Mouse (Mus musculus) c-Kit-positive CD71-positive TER-119-negative erythroid progenitor cells, embryonic 14.5 days (primary cell): Measurements from ENCODE around the gene Esrp2.

ENCODE experiments used
- DNase-seq: peaks from one replicate; pipeline ENCODE4 v3.0.0-alpha.2; 2013; ENCODE audit warnings: low read depth

Gene Esrp2

GRCm38 (mm10) chr8:106136156-106137130 lies at the start of gene Esrp2:
Gene Esrp2 (minus strand): TSS chr8:106136974.
- no peak for DNase-seq

- no peak for DNase-seq
These were observed 49.6 kb upstream of the Esrp2 start for GRCm38 (mm10) chr8:106186394-106186793.

- no peak for DNase-seq
These were observed 49.0 kb upstream of the Esrp2 start for GRCm38 (mm10) chr8:106185628-106186270.

DNA sequence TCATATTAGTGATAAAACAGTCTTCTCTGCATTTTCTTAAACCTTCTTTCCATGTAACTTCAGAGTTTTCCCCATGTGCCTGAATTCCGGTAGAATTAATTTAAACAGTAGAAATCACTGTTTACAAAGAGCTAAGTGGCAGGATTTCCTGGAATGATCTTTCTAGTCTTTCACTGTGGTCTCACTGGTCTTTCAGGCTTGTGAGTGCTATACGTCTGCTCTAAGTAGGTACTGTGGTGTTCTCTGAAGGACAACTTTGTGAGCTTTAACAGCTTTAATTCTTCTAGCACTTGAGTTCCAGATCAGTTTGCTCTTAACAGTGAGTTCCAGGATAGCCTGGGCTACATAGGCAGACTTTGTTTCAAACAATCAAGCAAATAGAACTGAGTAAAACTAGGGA lies 41.7 kb upstream of the Esrp2 start:
- no peak for DNase-seq

- no peak for DNase-seq
These were observed 40.8 kb upstream of the Esrp2 start for GRCm38 (mm10) chr8:106177594-106177993.

- DNase-seq, result no peak
These were observed 40.1 kb upstream of the Esrp2 start for GRCm38 (mm10) chr8:106176891-106177290.

- DNase-seq, result no peak
These were observed 36.8 kb upstream of the Esrp2 start for GRCm38 (mm10) chr8:106173566-106173965.

DNA sequence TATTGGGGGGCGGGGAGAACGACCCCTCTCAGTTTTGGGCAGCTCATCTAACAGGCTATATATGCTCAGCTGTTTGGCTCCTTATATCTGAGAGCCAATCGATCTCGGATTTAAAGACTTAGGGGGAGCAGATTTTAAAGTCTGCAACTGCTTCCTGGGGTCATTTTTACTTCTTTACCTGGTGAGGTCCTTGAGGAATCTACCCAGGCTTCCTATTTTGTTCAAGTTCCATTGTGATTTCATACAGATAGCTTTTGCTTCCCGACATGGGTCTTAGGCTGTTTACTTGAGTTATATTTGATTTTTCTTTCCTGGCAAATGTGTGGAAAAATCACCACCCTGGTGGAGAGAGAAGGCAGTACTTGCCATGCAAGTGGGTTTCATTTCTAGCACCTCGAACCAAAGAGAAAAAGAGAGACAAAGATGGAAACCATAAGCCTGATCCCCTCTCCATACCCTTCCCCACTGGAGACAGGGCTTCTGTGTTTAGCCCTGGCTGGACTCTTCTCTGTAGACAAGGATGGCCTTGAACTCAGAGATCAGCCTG lies 33.2 kb upstream of the Esrp2 start:
- DNase-seq, result no peak

DNA sequence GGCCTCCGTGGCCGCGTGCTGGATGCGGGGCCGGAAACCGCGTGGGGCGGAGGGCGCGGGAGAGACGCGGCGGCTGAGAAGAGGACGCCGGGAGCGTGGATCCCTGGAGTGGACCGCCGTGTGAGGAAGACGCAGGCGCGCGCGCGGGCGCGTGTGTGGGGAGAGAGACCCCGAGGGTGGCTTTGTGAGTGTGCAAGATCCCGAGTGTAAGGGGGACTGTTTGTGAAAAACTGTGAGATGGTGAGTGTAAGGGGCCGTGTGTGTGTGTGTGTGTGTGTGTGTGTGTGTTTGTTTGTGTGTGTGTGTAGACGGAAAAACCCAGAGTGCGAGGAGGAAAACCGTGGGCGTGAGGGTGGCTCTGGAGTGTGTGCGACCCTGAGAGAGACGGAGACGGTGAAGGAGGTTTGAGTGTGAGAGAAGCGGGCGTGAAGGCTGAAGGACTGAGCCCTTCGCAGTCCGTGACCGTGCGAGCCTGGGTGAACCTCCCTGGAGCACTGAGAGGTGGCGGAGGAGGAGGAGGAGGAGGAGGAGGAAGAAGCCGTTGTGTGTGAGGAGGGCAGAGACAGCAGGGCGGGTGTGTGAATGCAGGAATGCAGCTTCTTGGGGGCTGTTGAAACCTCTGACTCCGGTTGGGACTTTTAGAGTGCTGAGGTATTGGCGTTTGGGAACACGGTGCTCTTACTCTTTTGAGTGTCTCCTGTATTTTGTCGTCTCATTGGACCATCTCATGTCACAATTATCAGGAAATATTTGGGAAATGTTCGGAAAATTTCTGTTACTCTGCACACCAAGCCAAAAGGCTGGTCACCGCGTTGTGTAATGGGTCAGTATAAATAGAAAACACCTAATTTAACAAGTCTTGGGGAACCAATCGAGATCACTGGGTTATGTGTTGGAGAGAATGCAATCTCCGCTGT lies 32.5 kb upstream of the Esrp2 start:
- DNase-seq, result no peak

- DNase-seq, result peak; percentile 67
These were observed 31.7 kb upstream of the Esrp2 start, which contains the start of gene Slc7a6 for GRCm38 (mm10) chr8:106168356-106169016. Gene Slc7a6 (plus strand): TSS chr8:106168857.

GRCm38 (mm10) chr8:106165460-106165859 lies 28.7 kb upstream of the Esrp2 start:
- peak; percentile 52 for DNase-seq

DNA sequence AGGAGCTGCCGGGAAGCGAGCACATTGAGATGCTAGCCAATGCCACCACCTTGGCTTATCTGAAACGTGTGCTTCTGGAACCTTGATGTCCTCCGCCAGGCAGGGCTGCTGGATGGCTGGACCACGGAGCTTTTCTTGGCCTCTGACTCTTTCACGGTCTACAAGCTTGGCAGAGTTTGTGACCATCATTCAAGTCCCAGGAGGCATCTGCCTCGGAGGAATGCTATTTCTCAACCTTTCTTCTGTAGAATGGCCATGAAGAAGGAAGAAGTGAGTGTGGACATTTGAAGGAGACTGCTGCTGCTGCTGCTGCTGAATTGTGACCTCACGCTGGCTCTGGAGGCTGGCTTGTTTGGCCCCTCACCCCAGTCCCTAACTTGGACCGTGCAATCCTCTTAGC lies 26.5 kb upstream of the Esrp2 start:
- DNase-seq, result no peak

DNA sequence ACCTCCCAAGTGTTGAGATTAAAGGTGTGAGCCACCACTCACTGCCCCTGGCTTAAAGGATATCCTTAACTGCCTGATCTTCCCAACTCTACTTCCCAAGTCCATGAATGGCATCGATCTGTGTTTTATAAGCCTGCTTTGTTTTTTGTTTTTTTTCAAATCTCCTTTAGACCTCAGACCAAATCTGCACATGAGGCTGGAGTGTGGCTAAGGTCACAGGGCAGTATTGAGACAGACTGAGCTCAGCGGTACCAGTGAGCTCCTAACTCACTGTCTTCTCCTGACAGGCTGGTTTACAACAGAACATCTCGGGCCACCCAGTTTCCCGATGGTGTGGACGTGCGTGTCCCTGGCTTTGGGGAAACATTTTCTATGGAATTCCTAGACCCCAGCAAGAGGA lies 23.1 kb upstream of the Esrp2 start:
- DNase-seq, result no peak

DNA sequence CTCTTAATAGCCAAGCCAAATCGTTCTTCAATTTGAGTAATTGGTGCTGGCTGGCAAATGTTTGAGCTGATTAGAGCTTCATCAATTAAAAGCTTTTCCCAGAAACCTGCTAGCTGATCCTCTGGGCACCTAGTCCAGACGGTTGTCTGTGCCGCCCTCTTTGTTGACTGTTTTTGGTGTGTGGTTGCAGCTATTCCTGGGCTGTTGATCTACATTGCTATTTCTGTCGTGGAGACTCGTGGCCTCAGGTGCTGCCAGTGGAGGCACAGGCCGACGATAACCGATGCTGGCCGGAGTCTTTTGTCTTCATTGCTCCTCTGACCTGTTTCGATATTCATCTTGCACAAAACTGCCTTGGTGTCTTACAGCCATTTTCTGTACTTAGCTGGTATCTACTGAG lies 21.6 kb upstream of the Esrp2 start:
- DNase-seq, result no peak

GRCm38 (mm10) chr8:106157419-106157818 lies 20.6 kb upstream of the Esrp2 start:
- DNase-seq, result no peak

DNA sequence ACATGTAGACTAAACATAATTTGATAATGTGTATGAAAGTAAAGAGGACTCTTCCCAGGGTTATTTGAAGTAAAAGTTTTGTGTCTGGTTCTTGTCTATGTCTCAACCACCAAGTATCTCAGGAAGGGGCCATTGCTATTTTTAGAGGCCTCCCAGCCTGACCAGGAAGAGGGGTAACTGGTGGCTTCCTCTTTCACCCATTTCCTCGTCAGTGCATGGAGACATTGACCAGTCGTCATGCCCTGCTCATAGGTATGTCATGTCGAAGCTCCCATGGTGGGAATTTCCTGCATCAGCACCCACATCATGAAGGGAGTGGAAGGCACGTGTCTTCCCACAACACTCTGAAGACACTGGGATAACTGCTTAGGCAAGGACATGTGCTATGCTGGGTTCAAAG lies 16.1 kb upstream of the Esrp2 start:
- DNase-seq, result no peak

GRCm38 (mm10) chr8:106151041-106151440 lies 14.3 kb upstream of the Esrp2 start:
- no peak for DNase-seq

GRCm38 (mm10) chr8:106150653-106151000 lies 13.9 kb upstream of the Esrp2 start:
- no peak for DNase-seq

- DNase-seq, result peak; percentile 93
These were observed 13.3 kb upstream of the Esrp2 start, which contains the start of gene Pla2g15 for GRCm38 (mm10) chr8:106149801-106150652. Gene Pla2g15 (plus strand): TSS chr8:106150399.

DNA sequence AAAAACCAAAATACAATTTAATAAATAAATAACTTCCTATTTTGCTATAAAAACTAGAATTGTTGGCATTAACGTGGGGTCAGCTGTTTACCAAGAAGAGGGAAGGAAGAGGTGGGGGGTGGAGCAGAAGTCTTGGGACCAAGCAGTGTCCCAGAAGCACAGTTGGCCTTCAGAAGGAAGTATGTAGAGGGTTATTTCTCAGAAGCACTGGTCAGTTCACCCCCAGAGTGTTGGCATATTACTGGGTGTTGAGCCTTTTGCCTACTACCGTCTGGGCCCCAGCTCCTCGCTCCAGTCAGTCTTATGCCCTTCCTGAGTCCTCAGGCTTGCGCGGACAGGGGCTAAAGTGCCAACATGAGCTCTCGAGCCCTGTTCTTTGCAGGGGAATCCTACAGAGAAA lies 12.3 kb upstream of the Esrp2 start:
- DNase-seq, result no peak
